Mouse (Mus musculus): ENCODE measurements around the gene Abhd12. TPM values are rescaled to one million over a fixed set of nuclear protein-coding genes. Genes with fewer than 3 reads are reported as not detected.

The Abhd12 gene
- polyA plus RNA-seq, 1 experiment from 2014 or later, result 37.5 TPM

- H3K27ac ChIP-seq (ENCODE audit: low read depth, low read length), result no peak overlapping the region
- WGBS, result 92% methylated on average over 1 of the region's 1 CpGs
- DNase-seq (ENCODE audit: low spot score), result no peak
- H3K9me3 ChIP-seq (ENCODE audit: control insufficient read depth, low read length), result no peaks in the 10 kb centered on the region
- H3K4me3 ChIP-seq (ENCODE audit: low read depth, low read length), result no peak overlapping the region
- ATAC-seq (replicated peaks; ENCODE audit: low FRiP score), result no peak
- H3K4me1 ChIP-seq (replicated peaks; ENCODE audit: control insufficient read depth, insufficient read depth, low read length), result peaks cover 6% of the 10 kb centered on the region
- H3K4me2 ChIP-seq, result no peak overlapping the region
- no peak overlapping the region for H3K9ac ChIP-seq (ENCODE audit: low read depth, low read length)
- no peaks in the 10 kb centered on the region for H3K27me3 ChIP-seq (replicated peaks; ENCODE audit: control insufficient read depth, insufficient read depth, low read length)
- no peaks in the 10 kb centered on the region for H3K36me3 ChIP-seq (ENCODE audit: control insufficient read depth, insufficient read depth, low read length)
Measured at GRCm38 (mm10) chr2:150875226-150875625, 29.3 kb downstream of the Abhd12 start.

GRCm38 (mm10) chr2:150874508-150874907 lies 30.0 kb downstream of the Abhd12 start:
- no peak overlapping the region for H3K9ac ChIP-seq (ENCODE audit: low read depth, low read length)
- H3K4me3 ChIP-seq (ENCODE audit: low read depth, low read length), result no peak overlapping the region
- H3K27me3 ChIP-seq (replicated peaks; ENCODE audit: control insufficient read depth, insufficient read depth, low read length), result no peaks in the 10 kb centered on the region
- H3K4me2 ChIP-seq, result no peak overlapping the region
- no peaks in the 10 kb centered on the region for H3K9me3 ChIP-seq (ENCODE audit: control insufficient read depth, low read length)
- H3K4me1 ChIP-seq (replicated peaks; ENCODE audit: control insufficient read depth, insufficient read depth, low read length), result peaks cover 6% of the 10 kb centered on the region
- H3K36me3 ChIP-seq (ENCODE audit: control insufficient read depth, insufficient read depth, low read length), result no peaks in the 10 kb centered on the region
- ATAC-seq (replicated peaks; ENCODE audit: low FRiP score), result no peak
- H3K27ac ChIP-seq (ENCODE audit: low read depth, low read length), result no peak overlapping the region
- 85% methylated on average over 1 of the region's 1 CpGs for WGBS
- DNase-seq (ENCODE audit: low spot score), result no peak

GRCm38 (mm10) chr2:150869446-150869845 lies 35.1 kb downstream of the Abhd12 start:
- WGBS, result 53% methylated on average over 1 of the region's 1 CpGs
- Histone ChIP-seq H3K9ac (ENCODE audit: low read depth, low read length) (no peak overlapping the region), H3K27me3 (replicated peaks; ENCODE audit: control insufficient read depth, insufficient read depth, low read length) (no peaks in the 10 kb centered on the region), H3K9me3 (ENCODE audit: control insufficient read depth, low read length) (no peaks in the 10 kb centered on the region), H3K4me3 (ENCODE audit: low read depth, low read length) (no peak overlapping the region), H3K4me2 (no peak overlapping the region), H3K36me3 (ENCODE audit: control insufficient read depth, insufficient read depth, low read length) (no peaks in the 10 kb centered on the region), H3K27ac (ENCODE audit: low read depth, low read length) (no peak overlapping the region), H3K4me1 (replicated peaks; ENCODE audit: control insufficient read depth, insufficient read depth, low read length) (no peaks in the 10 kb centered on the region; the same call in 1 of the 2 replicates)
- ATAC-seq (replicated peaks; ENCODE audit: low FRiP score), result no peak
- DNase-seq (ENCODE audit: low spot score), result no peak

- WGBS, result 86% methylated on average over 2 of the region's 2 CpGs
- no peak for ATAC-seq (replicated peaks; ENCODE audit: low FRiP score)
Measured at GRCm38 (mm10) chr2:150867021-150867420, 37.5 kb downstream of the Abhd12 start.

GRCm38 (mm10) chr2:150861128-150861527 lies 43.4 kb downstream of the Abhd12 start:
- Histone ChIP-seq H3K4me1 (replicated peaks; ENCODE audit: control insufficient read depth, insufficient read depth, low read length) (0 out of 2 replicates have a peak, but pooled peaks cover 2% of the 10 kb centered on the region), H3K9ac (ENCODE audit: low read depth, low read length) (no peak overlapping the region), H3K4me2 (no peak overlapping the region), H3K36me3 (ENCODE audit: control insufficient read depth, insufficient read depth, low read length) (no peaks in the 10 kb centered on the region), H3K9me3 (ENCODE audit: control insufficient read depth, low read length) (no peaks in the 10 kb centered on the region), H3K27me3 (replicated peaks; ENCODE audit: control insufficient read depth, insufficient read depth, low read length) (no peaks in the 10 kb centered on the region), H3K4me3 (ENCODE audit: low read depth, low read length) (no peak overlapping the region), H3K27ac (ENCODE audit: low read depth, low read length) (no peak overlapping the region)
- no peak for DNase-seq (ENCODE audit: low spot score)
- 85% methylated on average over 2 of the region's 2 CpGs for WGBS
- no peak for ATAC-seq (replicated peaks; ENCODE audit: low FRiP score)

More at GRCm38 (mm10) chr2:150867021-150867420, 37.5 kb downstream of the Abhd12 start:
- no peaks in the 10 kb centered on the region for H3K27me3 ChIP-seq (replicated peaks; ENCODE audit: control insufficient read depth, insufficient read depth, low read length)
- no peak overlapping the region for H3K4me2 ChIP-seq
- DNase-seq (ENCODE audit: low spot score), result no peak
- no peak overlapping the region for H3K27ac ChIP-seq (ENCODE audit: low read depth, low read length)
- no peak overlapping the region for H3K4me3 ChIP-seq (ENCODE audit: low read depth, low read length)
- H3K9ac ChIP-seq (ENCODE audit: low read depth, low read length), result no peak overlapping the region
- no peaks in the 10 kb centered on the region for H3K36me3 ChIP-seq (ENCODE audit: control insufficient read depth, insufficient read depth, low read length)
- no peaks in the 10 kb centered on the region; the same call in 1 of the 2 replicates for H3K4me1 ChIP-seq (replicated peaks; ENCODE audit: control insufficient read depth, insufficient read depth, low read length)
- no peaks in the 10 kb centered on the region for H3K9me3 ChIP-seq (ENCODE audit: control insufficient read depth, low read length)

GRCm38 (mm10) chr2:150859709-150860470 lies 44.7 kb downstream of the Abhd12 start:
- Histone ChIP-seq H3K9me3 (ENCODE audit: control insufficient read depth, low read length) (no peaks in the 10 kb centered on the region), H3K36me3 (ENCODE audit: control insufficient read depth, insufficient read depth, low read length) (no peaks in the 10 kb centered on the region), H3K9ac (ENCODE audit: low read depth, low read length) (no peak overlapping the region), H3K4me1 (replicated peaks; ENCODE audit: control insufficient read depth, insufficient read depth, low read length) (0 out of 2 replicates have a peak, but pooled peaks cover 3% of the 10 kb centered on the region), H3K4me2 (no peak overlapping the region), H3K27me3 (replicated peaks; ENCODE audit: control insufficient read depth, insufficient read depth, low read length) (no peaks in the 10 kb centered on the region), H3K27ac (ENCODE audit: low read depth, low read length) (no peak overlapping the region), H3K4me3 (ENCODE audit: low read depth, low read length) (no peak overlapping the region)
- ATAC-seq (replicated peaks; ENCODE audit: low FRiP score), result no peak
- 80% methylated on average over 11 of the region's 11 CpGs for WGBS
- no peak for DNase-seq (ENCODE audit: low spot score)

GRCm38 (mm10) chr2:150858724-150859487 lies 45.6 kb downstream of the Abhd12 start:
- no peaks in the 10 kb centered on the region for H3K9me3 ChIP-seq (ENCODE audit: control insufficient read depth, low read length)
- no peak overlapping the region for H3K4me2 ChIP-seq
- DNase-seq (ENCODE audit: low spot score) (no peak), ATAC-seq (replicated peaks; ENCODE audit: low FRiP score) (no peak)
- H3K4me1 ChIP-seq (replicated peaks; ENCODE audit: control insufficient read depth, insufficient read depth, low read length), result 0 out of 2 replicates have a peak, but pooled peaks cover 3% of the 10 kb centered on the region
- no peaks in the 10 kb centered on the region for H3K27me3 ChIP-seq (replicated peaks; ENCODE audit: control insufficient read depth, insufficient read depth, low read length)
- no peak overlapping the region for H3K4me3 ChIP-seq (ENCODE audit: low read depth, low read length)
- H3K36me3 ChIP-seq (ENCODE audit: control insufficient read depth, insufficient read depth, low read length), result no peaks in the 10 kb centered on the region
- 81% methylated on average over 9 of the region's 9 CpGs for WGBS
- no peak overlapping the region for H3K27ac ChIP-seq (ENCODE audit: low read depth, low read length)
- no peak overlapping the region for H3K9ac ChIP-seq (ENCODE audit: low read depth, low read length)

GRCm38 (mm10) chr2:150855186-150855585 lies 49.4 kb downstream of the Abhd12 start:
- ATAC-seq (replicated peaks; ENCODE audit: low FRiP score) (no peak), DNase-seq (ENCODE audit: low spot score) (no peak)
- Histone ChIP-seq H3K9me3 (ENCODE audit: control insufficient read depth, low read length) (no peaks in the 10 kb centered on the region), H3K4me1 (replicated peaks; ENCODE audit: control insufficient read depth, insufficient read depth, low read length) (0 out of 2 replicates have a peak, but pooled peaks cover 3% of the 10 kb centered on the region), H3K4me3 (ENCODE audit: low read depth, low read length) (no peak overlapping the region), H3K27me3 (replicated peaks; ENCODE audit: control insufficient read depth, insufficient read depth, low read length) (no peaks in the 10 kb centered on the region), H3K9ac (ENCODE audit: low read depth, low read length) (no peak overlapping the region), H3K36me3 (ENCODE audit: control insufficient read depth, insufficient read depth, low read length) (no peaks in the 10 kb centered on the region), H3K27ac (ENCODE audit: low read depth, low read length) (no peak overlapping the region), H3K4me2 (no peak overlapping the region)

All from liver, embryonic 11.5 days (tissue).